Mouse (Mus musculus): ENCODE results near the gene A730061H03Rik.

A730061H03Rik gene

DNA sequence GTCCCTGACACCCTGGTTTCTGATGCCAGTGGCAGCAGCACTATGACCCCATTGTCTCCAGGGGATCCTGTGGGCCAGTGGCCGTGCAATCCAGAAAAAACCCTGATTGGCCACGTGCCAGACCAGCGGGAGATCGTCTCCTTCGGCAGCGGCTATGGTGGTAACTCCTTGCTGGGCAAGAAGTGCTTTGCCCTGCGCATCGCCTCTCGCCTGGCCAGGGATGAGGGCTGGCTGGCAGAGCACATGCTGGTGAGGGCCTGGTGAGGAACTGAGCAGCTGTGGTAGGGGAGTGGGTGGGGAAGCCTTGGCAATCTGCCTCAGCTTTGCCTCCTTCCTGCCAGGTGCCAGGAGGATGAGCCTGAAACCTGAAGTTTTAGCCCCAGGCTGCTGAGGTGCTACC lies 15.9 kb downstream of the A730061H03Rik start:
- no peak for DNase-seq

DNA sequence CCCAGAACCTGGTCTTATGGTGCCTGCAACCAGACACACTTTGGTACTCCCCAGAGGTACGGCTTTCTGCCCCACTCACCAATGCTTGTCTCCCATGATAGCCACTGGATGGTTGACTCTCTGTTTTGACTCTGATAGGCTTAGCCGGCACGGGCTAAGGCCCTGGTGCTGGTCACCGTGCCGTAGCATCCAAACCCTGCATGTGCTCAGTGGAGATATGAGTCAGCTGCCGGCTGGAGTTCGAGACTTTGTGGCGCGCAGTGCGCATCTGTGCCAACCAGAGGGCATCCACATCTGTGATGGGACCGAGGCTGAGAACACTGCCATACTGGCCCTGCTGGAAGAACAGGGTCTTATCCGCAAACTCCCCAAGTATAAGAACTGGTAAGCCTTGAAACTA lies 17.9 kb downstream of the A730061H03Rik start:
- DNase-seq = no peak

DNA sequence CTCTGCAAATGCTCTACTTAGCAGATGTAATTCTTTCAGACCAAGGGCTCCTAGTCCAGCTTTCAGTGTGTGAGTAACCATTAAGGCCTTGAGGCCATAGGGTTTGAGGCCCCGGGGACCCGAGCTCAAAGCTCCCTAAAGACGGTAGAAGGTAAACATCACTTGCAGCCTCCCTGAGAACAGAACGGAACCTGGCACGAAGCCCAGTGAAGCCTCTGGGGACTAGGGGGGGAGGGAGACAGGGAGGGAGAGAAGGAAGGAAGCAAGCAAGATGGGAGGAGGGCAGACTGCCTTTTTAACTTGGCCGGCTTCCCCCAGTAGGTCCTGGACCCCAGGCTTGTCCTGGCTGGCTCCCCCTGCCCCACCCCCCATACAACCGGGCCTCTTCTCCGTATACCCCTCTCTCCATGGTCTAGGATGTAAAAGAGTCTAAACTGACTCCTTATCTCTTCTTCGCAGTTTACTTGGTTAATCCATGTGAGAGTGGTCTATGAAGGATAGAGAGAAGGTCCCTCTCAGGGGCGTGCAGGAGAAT lies 19.4 kb downstream of the A730061H03Rik start:
- DNase-seq = peak; percentile 45

DNA sequence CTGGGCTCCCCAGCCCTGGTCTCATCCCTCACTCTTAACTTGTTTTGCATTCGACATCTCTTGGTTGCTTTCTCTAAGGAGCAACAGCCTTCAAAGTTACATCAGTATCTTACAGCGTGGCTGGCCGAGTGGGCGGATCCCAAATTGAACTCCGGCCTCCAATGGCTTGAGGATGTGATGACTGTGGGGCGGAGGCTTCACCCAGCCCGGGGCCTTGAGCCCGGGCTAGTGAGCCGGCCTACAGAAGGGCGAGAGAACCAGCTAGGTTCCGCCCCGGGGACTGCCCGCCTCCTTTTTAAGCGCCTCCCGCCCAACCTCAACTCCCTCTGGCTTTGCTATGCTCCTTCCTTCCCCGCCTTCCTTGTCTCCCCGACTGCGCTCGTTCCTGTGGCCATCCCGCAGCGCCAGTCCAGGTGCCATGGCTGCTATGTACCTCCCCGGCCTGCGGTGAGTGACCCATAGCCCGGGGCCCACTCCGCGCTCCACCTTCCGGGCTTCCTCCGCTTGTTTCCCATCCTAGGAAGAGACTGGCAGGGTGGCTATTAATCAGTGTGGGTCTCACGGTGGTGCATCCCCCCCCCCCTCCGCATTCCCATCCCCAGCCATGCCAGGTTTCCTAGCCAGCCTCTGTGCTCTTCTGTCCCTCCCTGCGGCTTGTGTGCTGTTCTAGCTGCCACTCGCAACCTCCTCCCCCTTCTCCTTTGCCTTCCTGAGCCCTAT lies 20.0 kb downstream of the A730061H03Rik start, which contains the start of gene Pck2:
Gene Pck2 (plus strand): TSS at position 200 of the 720 bp plus-strand sequence.
- DNase-seq = peak; percentile 38

DNA sequence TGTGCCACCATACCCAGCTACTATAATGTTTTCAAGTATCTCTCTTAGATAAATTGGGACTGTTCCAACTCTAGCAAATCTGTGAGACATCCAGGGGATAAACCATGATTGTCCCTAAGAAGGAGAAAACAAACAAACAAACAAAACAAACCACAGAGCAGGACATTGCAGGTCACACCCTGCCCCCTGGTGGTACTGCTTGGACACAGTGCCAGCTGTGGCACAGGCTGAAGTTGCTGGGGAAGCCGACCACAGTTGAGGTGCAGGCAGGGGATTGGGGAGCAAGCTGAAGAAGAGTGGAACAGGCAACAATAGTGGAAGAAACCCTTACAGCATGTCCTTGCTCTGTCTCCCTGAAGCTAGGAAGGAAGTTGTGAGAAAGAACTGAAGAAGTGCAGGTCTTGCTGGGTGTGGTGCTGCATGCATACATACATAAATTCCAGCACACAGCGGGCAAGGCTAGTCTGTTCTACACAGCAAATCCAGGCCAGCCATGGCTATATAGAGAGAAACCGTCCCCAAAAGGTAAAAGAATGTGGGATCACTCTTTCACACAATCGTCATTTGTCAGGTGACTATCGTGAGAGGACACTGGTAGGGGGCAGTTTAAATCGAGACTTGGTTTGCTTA lies 24.0 kb downstream of the A730061H03Rik start:
- peak; percentile 41 for DNase-seq

DNA sequence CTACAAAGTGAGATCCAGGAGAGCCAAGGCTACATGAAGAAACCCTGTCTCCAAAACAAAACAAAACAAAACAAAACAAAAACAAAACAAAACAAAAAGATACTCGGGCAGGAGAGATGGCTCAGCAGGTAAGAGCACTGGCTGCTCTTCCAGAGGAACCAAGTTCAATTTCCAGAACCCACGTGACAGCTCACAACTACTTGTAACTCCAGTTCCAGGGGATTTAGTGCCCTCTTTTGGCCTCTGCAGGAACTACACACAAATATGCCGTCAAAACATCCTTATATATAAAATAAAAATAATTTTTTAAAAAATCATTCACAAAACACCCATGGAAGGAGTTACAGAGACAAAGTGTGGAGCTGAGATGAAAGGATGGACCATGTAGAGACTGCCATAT lies 32.3 kb downstream of the A730061H03Rik start:
- peak; percentile 30 for DNase-seq

DNA sequence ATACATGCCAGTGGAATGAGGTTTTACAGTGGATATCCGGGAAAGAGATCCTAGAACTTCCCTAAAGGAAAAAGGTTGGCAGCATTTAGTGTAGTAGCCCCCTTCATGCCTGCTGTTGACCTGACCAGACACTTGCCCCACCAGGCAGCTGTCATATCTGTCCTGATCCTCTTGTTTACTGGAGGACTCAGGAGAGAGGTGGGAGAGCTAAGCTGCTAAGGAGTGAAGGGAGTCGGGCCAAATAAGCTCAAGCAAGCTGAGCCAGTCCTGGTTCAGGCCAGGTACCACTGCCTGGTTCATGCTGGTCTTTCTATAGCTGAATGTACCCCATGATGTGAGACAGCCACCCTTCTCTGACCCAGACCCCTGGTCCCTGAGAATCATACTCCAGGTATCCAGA lies 33.5 kb downstream of the A730061H03Rik start:
- no peak for DNase-seq

DNA sequence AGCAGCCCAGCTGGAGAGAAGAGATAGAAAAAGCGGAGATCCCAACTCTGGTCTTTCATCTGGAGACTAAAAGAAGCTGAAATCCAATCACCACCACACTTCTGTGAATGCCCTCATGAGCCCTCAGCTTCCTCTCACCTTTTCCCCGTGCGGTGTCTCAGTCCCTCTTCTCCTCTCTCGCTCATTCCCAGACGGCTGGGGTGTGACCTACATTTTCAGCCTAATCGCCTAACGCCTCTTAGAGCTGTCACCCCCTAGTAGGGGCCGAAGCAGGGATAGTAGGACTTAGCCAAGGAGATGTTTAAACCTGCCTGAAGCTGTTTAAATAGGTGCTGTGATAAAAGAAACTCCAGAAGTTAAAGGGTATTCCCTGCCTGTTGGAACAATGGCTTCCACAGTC lies 35.4 kb downstream of the A730061H03Rik start, which contains the start of gene Nrl:
Gene Nrl (minus strand): TSS at position 197 of the 400 bp plus-strand sequence.
- DNase-seq = no peak

DNA sequence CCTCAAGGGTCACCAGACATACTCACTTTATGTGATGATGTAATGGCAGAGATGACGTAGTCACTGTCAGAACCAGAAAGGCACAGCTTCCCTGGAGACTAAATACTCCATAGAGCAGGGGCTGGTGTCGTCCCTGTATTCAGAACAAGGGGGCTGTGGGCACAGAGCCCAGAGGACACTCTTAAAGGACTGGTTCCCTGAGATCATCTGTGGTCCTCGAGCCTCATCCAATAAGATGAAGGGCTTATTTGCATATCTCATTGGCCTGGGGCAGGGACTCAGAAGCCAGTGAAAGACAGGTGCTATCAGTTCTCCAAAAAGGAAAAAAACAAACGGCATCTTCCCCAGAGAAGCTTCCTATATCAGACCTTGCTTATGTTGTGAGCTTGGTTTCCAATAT lies 36.1 kb downstream of the A730061H03Rik start:
- no peak for DNase-seq

DNA sequence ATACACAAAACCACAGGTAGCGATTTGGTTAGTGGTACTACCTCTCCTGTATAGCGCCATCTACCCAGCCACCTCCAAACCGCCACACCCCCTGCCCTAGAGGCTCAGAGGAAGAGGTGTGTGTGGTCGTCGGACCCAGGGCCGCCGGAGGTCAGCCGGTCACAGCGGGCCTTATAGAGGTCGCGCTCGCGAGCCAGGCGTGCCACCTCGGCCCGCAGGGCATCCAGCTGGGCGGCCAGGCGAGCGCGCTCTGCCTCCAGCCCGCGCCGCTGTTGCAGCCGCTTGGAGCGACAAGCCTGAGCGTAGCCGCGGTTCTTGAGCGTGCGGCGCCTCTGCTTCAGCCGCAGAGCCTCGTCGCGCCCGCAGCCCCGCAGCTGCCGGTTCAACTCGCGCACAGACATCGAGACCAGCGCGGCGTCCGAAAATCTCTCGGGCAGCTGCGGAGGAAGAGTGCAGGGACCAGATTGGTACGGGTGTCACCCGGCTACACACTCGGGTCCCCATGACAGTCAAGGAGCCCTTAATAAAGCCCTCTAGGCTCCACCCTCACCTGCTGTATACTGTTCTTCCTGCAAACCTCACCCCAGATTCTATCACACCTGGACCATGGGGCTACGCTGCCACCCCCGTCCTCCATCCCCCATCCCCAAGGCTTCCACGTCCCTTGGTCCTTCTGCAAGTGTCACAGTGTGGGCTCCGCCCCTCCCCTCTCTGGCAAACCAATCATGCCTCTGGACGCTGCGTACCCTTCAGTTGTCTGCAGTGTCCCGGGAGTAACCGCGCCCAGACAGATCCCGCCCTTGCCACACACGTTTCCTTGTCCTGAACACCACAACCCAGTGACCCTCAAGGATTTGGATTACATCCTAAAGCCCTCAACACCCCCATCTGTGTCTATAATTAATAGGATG lies 39.5 kb downstream of the A730061H03Rik start:
- DNase-seq = no peak

DNA sequence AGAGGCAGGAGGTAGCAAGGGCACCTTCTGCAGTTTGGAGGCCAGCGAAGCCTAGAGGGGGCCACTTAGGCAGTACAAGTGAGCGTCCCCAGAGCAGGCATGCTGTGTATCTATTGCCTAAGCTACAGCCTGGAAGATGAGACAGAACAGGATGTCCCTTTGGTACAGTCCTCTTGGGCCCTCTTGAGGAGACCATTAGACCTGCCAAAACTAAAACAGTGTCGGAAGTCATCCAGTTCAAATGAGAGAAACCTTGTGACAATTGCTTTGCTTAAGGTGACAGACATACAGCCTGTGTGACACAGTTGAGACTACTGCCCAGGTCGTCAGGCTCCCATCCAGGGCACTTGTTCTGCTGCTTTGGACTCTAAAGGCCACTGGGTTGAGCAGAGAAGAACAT lies 40.6 kb downstream of the A730061H03Rik start:
- DNase-seq = no peak

DNA sequence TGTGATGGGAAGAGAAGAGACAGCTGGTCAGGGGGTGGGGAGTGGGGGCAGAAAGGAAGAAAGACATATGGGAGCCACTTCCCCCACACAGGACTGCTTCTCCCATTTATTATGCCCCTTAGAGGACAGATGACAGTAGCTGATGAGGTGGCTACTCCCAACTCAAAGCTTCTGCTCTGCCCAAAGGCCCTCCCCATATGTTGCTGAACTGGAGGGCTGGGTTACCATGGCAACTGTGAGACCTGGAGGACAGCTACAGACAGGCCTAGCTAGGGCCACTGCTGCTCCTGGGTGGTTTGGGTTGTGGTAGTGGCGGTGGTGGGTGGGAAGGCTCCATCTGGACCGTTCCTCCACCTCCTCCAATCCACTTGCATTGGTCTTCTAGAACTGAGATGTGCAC lies 41.3 kb downstream of the A730061H03Rik start:
- no peak for DNase-seq

DNA sequence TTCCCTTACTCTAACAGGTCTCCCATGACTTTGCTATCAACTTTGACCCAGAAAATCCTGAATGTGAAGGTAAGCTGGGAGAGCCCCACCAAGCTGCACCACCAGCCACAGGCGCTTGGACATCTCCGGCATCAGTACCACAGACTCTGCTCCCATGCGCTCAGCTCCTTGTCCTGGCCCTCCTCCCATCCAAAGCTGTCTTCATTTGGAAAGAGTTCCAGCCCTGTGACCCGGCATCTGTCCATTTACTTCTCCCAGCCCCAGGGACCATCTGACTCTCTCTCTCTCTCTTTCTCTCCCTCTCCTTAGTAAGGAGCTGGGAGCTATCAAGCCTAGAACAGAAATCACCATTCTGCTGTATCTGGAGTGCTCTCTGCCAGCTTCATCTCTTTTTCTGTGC lies 44.4 kb downstream of the A730061H03Rik start:
- DNase-seq = no peak

DNA sequence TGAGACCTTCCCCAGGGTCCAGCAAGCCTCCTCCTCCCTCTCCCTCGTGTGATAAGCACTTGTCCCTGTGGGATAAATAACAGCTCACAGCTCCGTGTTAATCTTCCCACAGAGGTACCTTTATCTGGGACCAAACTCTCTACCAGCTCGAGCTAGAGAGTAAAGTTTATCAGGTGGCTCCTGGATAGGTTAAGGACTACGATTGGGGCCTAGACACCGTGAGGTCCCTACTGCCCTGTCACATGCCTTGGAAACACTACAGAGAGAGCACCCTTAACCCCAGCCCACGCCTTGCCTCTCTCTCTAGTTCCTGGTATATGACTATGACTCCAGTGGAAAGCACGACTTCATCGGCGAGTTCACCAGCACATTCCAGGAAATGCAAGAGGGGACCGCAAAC lies 46.3 kb downstream of the A730061H03Rik start:
- no peak for DNase-seq

DNA sequence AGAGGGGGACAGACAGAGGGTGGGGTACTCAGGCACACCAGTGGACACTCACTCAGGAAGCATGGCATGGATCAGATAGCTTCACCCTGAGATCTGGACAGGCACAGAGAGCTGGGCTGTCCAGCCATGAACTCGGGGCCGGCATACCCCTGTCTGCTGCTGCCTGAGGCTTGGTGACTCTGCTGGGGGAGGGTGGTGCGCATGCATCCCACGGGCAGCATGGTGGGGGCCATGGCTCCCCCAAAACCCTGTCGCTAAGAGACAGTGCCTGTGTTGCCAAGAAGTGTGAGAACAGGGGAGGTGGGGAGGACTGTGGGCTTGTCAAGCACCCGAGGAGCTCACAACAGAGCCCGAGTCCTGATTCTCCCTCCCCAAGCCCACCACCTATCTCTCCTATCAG lies 49.2 kb downstream of the A730061H03Rik start:
- DNase-seq = no peak

DNA sequence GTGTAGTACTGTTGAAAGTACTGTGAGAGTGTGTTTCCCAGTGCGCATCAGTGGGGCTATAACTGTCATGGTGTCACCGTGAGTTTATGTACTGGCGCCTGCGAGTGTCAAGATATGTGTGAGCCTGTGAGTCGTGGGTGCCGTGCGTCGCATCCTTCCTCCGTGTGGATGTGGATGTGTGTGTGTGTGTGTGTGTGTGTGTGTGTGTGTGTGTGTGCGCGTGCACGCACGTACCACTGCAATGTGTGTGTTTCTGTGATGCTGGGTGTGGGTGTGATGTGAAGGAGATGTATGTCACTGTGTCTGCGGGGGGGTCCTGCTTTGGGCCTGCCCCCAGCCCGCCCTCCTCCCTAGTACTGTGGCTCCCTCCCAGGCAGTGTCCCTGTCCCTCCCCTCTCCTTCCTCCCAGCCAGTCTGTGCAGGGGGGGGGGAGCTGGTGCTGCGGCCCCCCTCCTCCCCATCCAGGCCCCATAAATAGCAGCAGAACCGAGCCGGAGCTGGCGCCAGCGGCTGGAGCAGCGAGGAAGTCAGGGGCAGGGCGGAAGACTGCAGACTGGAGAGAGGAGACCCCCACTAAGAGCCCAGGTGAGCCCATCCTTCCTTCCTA lies 50.0 kb downstream of the A730061H03Rik start, which contains the start of gene Cpne6:
Gene Cpne6 (plus strand): TSS at position 321 of the 607 bp plus-strand sequence.
- DNase-seq = no peak
